Mouse (Mus musculus): Measurements from ENCODE around the gene Spr. TPM values are rescaled to one million over a fixed set of nuclear protein-coding genes. Genes with fewer than 3 reads are reported as not detected.

Spr gene
- polyA plus RNA-seq, 1 experiment from 2014 or later, result 66.2 TPM

DNA sequence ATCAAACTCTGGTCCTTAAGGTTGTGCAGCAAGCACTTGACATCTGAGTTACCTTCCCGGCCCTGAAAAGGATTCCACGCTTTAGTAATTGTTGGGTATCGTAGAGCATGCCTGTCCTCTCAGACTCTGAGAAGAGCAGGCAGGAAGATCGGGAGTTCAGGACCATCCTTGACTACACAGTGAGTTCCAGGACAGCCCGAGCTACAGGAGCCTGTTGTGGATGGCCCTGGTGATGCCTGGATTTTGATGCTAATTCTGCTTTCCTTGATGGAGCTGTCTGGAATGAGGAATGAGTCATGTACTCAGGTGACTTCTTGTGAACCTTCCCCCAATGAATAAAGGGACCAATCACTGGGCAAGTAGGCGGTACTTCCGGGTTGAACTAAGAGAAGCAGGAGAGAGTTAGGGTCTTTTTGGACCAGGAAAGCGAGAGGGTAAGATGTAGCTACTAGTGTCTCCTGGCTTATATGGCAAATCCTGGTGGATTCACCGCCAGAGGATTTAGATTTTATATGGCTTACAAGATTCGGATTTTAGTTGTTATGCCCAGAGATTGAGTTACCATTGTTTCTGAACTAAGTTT lies 32.4 kb downstream of the Spr start:
- no peaks in the 10 kb centered on the region for H3K9me3 ChIP-seq (ENCODE audit: control insufficient read depth)
- H3K4me1 ChIP-seq (replicated peaks; ENCODE audit: control insufficient read depth, insufficient read depth, low read length), result no peaks in the 10 kb centered on the region
- H3K4me2 ChIP-seq (replicated peaks; ENCODE audit: low read depth), result no peak overlapping the region
- no peak for TF ChIP-seq CTCF (IDR thresholded peaks at IDR 0.05; ENCODE audit: low read depth)
- no peak overlapping the region for H3K9ac ChIP-seq (ENCODE audit: low read depth, low read length)
- no peak overlapping the region for H3K27ac ChIP-seq (ENCODE audit: low read depth, low read length)
- H3K36me3 ChIP-seq (ENCODE audit: control insufficient read depth, insufficient read depth), result no peaks in the 10 kb centered on the region
- WGBS, result 84% methylated on average over 10 of the region's 10 CpGs
- H3K4me3 ChIP-seq (ENCODE audit: low read depth, low read length), result no peak overlapping the region
- no peak for ATAC-seq
- no peaks in the 10 kb centered on the region for H3K27me3 ChIP-seq (replicated peaks; ENCODE audit: control insufficient read depth, insufficient read depth, low read length)

DNA sequence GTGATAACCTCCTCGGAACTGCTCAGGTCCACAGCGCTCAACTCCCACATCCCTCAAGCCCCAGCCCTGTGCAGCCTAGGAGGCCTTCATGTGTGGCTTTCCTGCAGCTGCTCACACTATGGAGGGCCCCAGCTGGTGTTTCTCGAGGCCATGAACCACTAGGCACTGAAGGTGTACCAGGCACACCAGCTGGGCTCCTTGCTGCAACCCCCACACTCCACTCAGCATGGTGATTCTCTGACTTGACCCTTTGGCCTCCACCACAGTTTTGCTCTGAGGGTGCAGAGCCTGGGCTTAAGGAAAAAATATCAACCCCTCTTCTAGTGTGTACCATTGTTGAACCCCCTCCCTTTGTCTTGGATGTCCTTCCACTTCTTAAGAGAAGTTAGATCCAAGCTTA lies 34.2 kb downstream of the Spr start:
- Histone ChIP-seq H3K36me3 (ENCODE audit: control insufficient read depth, insufficient read depth) (no peaks in the 10 kb centered on the region), H3K27me3 (replicated peaks; ENCODE audit: control insufficient read depth, insufficient read depth, low read length) (no peaks in the 10 kb centered on the region), H3K9me3 (ENCODE audit: control insufficient read depth) (no peaks in the 10 kb centered on the region), H3K4me1 (replicated peaks; ENCODE audit: control insufficient read depth, insufficient read depth, low read length) (no peaks in the 10 kb centered on the region), H3K9ac (ENCODE audit: low read depth, low read length) (no peak overlapping the region), H3K4me3 (ENCODE audit: low read depth, low read length) (no peak overlapping the region), H3K27ac (ENCODE audit: low read depth, low read length) (no peak overlapping the region), H3K4me2 (replicated peaks; ENCODE audit: low read depth) (no peak overlapping the region)
- WGBS, result 91% methylated on average over 3 of the region's 3 CpGs
- no peak for ATAC-seq
- TF ChIP-seq CTCF (IDR thresholded peaks at IDR 0.05; ENCODE audit: low read depth), result no peak

DNA sequence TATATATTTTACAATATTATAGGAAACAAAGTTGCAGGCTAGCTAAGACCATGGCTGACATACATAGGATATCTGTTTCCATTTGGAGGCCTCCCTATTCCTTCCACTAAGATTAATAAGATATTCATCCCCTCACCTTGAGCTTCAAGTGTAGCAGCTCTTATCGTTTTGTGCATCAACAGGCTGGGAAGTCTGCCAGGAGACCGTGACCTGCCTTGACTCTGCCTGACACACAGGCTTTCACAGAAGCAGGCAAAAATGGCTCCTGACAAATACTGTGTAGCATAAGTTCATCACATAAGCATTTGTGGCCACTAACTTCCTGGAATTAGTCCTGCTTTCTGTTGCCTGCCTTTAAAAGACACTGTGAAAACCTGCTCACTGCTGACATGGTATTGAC lies 41.1 kb downstream of the Spr start:
- Histone ChIP-seq H3K4me3 (ENCODE audit: low read depth, low read length) (no peak overlapping the region), H3K27me3 (replicated peaks; ENCODE audit: control insufficient read depth, insufficient read depth, low read length) (no peaks in the 10 kb centered on the region), H3K4me1 (replicated peaks; ENCODE audit: control insufficient read depth, insufficient read depth, low read length) (no peaks in the 10 kb centered on the region), H3K36me3 (ENCODE audit: control insufficient read depth, insufficient read depth) (no peaks in the 10 kb centered on the region), H3K9me3 (ENCODE audit: control insufficient read depth) (no peaks in the 10 kb centered on the region), H3K9ac (ENCODE audit: low read depth, low read length) (no peak overlapping the region), H3K27ac (ENCODE audit: low read depth, low read length) (no peak overlapping the region), H3K4me2 (replicated peaks; ENCODE audit: low read depth) (no peak overlapping the region)
- WGBS, result 64% methylated on average over 2 of the region's 2 CpGs
- ATAC-seq, result no peak
- TF ChIP-seq CTCF (IDR thresholded peaks at IDR 0.05; ENCODE audit: low read depth), result no peak

DNA sequence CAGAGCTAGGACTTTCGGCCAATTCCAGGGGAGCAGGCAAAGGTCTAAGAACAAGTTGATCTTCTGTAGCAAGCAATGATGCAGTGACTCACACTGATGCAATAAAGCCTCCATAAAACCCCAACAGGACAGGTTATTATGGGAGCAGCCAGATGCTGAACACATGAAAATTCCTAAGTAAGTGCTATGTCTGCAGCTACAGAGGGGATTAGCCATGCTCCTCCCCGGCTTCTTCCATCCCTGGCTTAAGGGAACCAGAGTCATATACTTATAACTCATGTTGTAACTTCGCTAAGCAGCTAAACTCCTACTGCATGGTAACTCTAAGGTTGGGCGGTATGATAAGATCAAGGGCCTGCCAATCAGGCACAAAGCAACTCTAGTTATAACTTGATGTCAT lies 50.1 kb downstream of the Spr start:
- Histone ChIP-seq H3K27me3 (replicated peaks; ENCODE audit: control insufficient read depth, insufficient read depth, low read length) (no peaks in the 10 kb centered on the region), H3K9ac (ENCODE audit: low read depth, low read length) (no peak overlapping the region), H3K4me3 (ENCODE audit: low read depth, low read length) (no peak overlapping the region), H3K36me3 (ENCODE audit: control insufficient read depth, insufficient read depth) (no peaks in the 10 kb centered on the region), H3K9me3 (ENCODE audit: control insufficient read depth) (no peaks in the 10 kb centered on the region), H3K4me2 (replicated peaks; ENCODE audit: low read depth) (no peak overlapping the region), H3K27ac (ENCODE audit: low read depth, low read length) (no peak overlapping the region), H3K4me1 (replicated peaks; ENCODE audit: control insufficient read depth, insufficient read depth, low read length) (no peaks in the 10 kb centered on the region)
- WGBS, result 38% methylated on average over 4 of the region's 4 CpGs
- ATAC-seq, result peak; percentile 80
- no peak for TF ChIP-seq CTCF (IDR thresholded peaks at IDR 0.05; ENCODE audit: low read depth)

DNA sequence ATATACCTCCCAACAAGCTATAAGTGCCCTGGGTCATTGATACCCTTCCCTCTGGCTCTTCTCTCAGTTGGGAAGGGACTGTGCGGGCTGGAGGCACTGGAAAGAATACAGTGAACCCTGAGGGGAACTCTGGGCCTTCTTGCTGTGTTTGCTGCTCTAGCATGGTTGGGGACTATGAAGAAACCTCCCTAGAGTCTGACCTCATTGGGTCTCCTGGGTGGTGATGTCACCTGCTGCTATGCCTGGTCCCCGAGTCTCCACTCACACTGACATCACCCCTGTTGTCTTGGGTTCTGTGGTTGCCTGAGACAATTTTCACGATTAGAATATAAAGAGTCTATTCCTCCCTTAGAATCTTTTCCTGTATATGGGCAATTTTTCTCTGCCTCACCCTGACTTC lies 50.9 kb downstream of the Spr start:
- no peak for TF ChIP-seq CTCF (IDR thresholded peaks at IDR 0.05; ENCODE audit: low read depth)
- Histone ChIP-seq H3K9me3 (ENCODE audit: control insufficient read depth) (no peaks in the 10 kb centered on the region), H3K4me2 (replicated peaks; ENCODE audit: low read depth) (no peak overlapping the region), H3K27me3 (replicated peaks; ENCODE audit: control insufficient read depth, insufficient read depth, low read length) (no peaks in the 10 kb centered on the region), H3K4me1 (replicated peaks; ENCODE audit: control insufficient read depth, insufficient read depth, low read length) (no peaks in the 10 kb centered on the region), H3K9ac (ENCODE audit: low read depth, low read length) (no peak overlapping the region), H3K4me3 (ENCODE audit: low read depth, low read length) (no peak overlapping the region), H3K27ac (ENCODE audit: low read depth, low read length) (no peak overlapping the region), H3K36me3 (ENCODE audit: control insufficient read depth, insufficient read depth) (no peaks in the 10 kb centered on the region)
- ATAC-seq, result no peak
- 79% methylated on average over 3 of the region's 3 CpGs for WGBS

Other genes starting within 250 kb of the Spr start
- 6.7 and 8.6 TPM in 2 replicates for gene Exoc6b, start 68.3 kb downstream of the Spr start, polyA plus RNA-seq (2015; fragmentation: Nextera tagmentation; extraction: Ambion mirVana)
- gene Emx1, start 49.7 kb upstream of the Spr start, polyA plus RNA-seq (2015; fragmentation: Nextera tagmentation; extraction: Ambion mirVana), result not detected in 2 replicates
- 3.2 and 3.4 TPM in 2 replicates for gene Sfxn5, start 195.7 kb upstream of the Spr start, polyA plus RNA-seq (2015; fragmentation: Nextera tagmentation; extraction: Ambion mirVana)
- 30.5 and 35.8 TPM in 2 replicates for gene Rab11fip5, start 236.9 kb upstream of the Spr start, polyA plus RNA-seq (2015; fragmentation: Nextera tagmentation; extraction: Ambion mirVana)